Mouse (Mus musculus) heart, postnatal 25 days (tissue): Measurements from ENCODE around the gene Rap1b. TPM values are rescaled to one million over a fixed set of nuclear protein-coding genes. Genes with fewer than 3 reads are reported as not detected.

Experiments used
- DNase-seq: peaks from one replicate; pipeline ENCODE4 v3.0.0; 2022; ENCODE audit warnings: low spot score
- intact Hi-C: fragments of 180-260 bp; cut with DNase I; formaldehyde crosslinking; loops from one replicate; pipeline ENCODE4 v1.15.1; 2025
- total RNA-seq, 2 experiments: library from RNA; stranded (reverse); gene quantifications; 2 replicates each; pipeline ENCODE4 v1.2.3; 2021

The Rap1b gene
- total RNA-seq, 2 experiments from 2014 or later = 48.1 to 56.8 TPM

GRCm38 (mm10) chr10:117829022-117829421, 16.8 kb downstream of the Rap1b start:
- no peak for DNase-seq
- intact Hi-C loops = no loop called here

DNA sequence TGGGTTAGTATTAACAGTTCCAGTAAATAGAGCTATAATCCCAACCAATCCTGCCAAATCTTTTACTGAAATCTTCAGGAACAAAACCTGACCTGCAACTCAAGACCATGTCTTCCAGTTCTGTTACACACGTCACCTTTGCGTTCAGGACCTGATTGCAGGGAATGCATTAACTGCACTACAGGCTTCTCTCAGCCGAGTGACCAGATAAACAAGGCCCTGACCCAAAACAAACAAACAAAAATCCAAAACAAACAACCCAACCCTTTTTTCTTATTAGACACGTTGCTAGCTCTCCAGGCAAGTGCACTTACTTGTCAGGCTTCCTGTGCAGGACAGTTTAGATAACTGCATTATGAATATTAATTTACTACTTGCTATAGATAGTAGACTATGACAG, 17.3 kb downstream of the Rap1b start:
- no peak for DNase-seq
- intact Hi-C loops = no loop called here

DNA sequence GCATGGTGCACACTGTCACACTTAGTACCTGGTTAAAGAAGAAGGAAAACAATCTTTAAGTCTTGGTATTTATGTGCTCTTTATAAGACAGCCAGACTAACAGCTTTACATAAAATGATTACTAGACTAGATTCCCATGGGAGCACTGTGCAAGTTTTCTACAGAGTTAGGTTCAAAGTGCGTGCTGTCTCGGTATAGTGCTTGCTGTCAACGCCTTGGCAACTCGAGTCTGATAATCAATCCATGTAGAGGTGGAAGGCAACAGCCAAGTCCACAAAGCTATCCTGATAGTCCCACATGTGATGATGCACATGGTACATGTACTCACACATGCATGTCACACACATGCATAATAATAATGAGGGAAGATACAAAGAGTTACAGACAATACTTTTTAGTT, 21.2 kb downstream of the Rap1b start:
- no peak for DNase-seq
- intact Hi-C loops = loop anchor here (2.0 kb wide), 1 partner anchor 16 kb away; no protein-coding TSS in a partner anchor

- intact Hi-C loops = loop anchor here (2.0 kb wide), 1 partner anchor 17 kb away; no protein-coding TSS in a partner anchor
- DNase-seq = no peak
Measured at GRCm38 (mm10) chr10:117824139-117824538, 21.7 kb downstream of the Rap1b start.

GRCm38 (mm10) chr10:117823321-117823720, 22.5 kb downstream of the Rap1b start:
- DNase-seq = no peak
- intact Hi-C loops = no loop called here

- DNase-seq = no peak
- intact Hi-C loops = no loop called here
Measured at GRCm38 (mm10) chr10:117818600-117818999, 27.2 kb downstream of the Rap1b start.

GRCm38 (mm10) chr10:117816721-117817120, 29.1 kb downstream of the Rap1b start:
- intact Hi-C loops = no loop called here
- no peak for DNase-seq

GRCm38 (mm10) chr10:117812501-117812900, 33.3 kb downstream of the Rap1b start:
- intact Hi-C loops = no loop called here
- no peak for DNase-seq

GRCm38 (mm10) chr10:117811555-117811954, 34.3 kb downstream of the Rap1b start:
- no peak for DNase-seq
- intact Hi-C loops = no loop called here

- intact Hi-C loops = no loop called here
Measured at GRCm38 (mm10) chr10:117810506-117810905, 35.3 kb downstream of the Rap1b start.

GRCm38 (mm10) chr10:117808068-117808467, 37.8 kb downstream of the Rap1b start:
- intact Hi-C loops = no loop called here
- no peak for DNase-seq

More at GRCm38 (mm10) chr10:117810506-117810905, 35.3 kb downstream of the Rap1b start:
- DNase-seq = no peak

- DNase-seq = no peak
- intact Hi-C loops = no loop called here
Measured at GRCm38 (mm10) chr10:117805919-117806318, 39.9 kb downstream of the Rap1b start.

DNA sequence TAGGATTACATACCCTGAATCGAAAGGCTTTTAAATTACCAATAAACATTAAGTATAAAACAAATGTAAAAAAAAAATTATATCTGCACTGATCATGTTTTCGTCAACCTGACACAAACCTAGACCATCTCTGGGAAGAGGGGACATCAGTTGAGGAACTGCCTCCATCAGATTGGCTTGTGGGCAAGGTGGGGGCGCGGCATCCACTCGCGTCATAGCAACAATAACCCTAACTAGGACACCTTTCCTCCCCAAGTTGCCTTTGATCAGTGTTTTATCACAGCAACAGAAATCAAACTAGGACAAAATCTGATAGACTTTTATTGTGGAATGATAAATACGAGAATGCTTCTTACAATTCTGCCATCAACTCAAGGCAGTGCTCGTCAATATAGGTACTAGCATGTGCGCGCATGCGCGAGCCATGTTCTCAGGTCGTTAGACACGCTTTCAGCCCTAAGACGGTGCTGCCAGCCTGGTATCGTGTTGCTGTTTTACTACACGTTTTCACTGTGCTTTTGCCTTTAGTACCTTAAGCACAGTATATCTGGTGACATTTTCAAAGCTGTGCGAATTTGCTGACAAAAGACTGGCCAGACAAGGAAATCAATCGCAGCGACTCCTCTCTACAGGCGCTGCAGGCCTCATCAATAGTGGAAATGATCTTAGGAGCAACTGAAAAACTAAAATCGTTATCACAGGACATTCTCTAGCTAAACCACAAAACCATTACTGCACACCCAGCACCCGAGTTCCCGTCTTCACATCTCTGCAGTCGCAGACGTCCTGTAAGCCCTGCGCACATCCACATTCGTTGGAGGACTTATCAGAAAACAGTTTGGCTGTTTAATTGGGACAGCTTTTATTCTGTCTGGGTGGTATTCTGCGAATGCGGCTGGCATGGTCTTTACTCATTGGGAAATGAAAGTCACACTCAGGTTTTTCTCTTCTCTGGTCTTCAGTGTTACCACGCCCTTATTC, 41.7 kb downstream of the Rap1b start:
- no peak for DNase-seq
- intact Hi-C loops = no loop called here

- intact Hi-C loops = no loop called here
- no peak for DNase-seq
Measured at GRCm38 (mm10) chr10:117801886-117802285, 43.9 kb downstream of the Rap1b start.

DNA sequence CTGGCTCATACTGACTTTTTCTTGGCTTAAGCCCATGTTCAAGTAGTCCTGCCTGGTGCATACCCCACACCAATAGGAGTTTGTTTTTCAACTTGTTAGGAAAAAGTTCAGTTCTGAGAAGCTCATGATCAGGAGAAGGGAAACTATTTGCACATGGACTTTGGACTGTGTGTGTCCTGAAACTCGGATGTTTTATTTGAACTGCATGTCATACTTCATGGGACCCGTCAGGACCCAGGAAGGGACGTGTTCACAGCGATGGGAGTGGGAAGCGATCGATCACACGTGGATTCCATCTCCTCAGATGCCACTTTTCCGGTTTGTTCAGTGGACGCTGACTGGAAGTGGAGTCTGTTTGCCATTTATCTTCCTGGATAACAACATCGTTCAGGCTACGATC, 46.0 kb downstream of the Rap1b start:
- no peak for DNase-seq
- intact Hi-C loops = no loop called here

- DNase-seq = no peak
- intact Hi-C loops = no loop called here
Measured at GRCm38 (mm10) chr10:117798436-117799035, 47.3 kb downstream of the Rap1b start.

- DNase-seq = no peak
- intact Hi-C loops = no loop called here
Measured at GRCm38 (mm10) chr10:117797684-117798083, 48.2 kb downstream of the Rap1b start.

DNA sequence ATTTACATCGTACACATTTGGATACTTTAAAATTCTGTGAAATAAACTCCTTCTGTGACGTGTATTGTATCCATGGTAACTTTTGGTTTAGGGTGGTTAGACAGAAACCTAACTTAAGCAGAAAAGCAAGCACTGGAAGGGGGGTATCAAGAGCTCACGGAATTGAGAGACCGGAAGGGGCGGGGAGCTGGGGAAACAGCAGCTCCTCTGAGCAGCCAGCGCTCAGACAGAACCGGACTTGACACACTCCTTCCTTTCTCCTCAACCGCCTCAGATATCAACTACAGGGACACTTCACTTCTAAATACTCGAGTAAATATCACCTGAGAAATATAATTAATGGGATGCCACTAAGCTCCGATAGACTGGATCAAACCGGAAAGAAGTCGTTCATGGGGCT, 48.7 kb downstream of the Rap1b start:
- intact Hi-C loops = no loop called here
- no peak for DNase-seq

- intact Hi-C loops = no loop called here
- DNase-seq = no peak
Measured at GRCm38 (mm10) chr10:117796181-117796580, 49.7 kb downstream of the Rap1b start.

- intact Hi-C loops = no loop called here
- no peak for DNase-seq
Measured at GRCm38 (mm10) chr10:117795206-117795605, 50.6 kb downstream of the Rap1b start.

GRCm38 (mm10) chr10:117793436-117794030, 52.3 kb downstream of the Rap1b start:
- no peak for DNase-seq
- intact Hi-C loops = loop anchor here (5.0 kb wide), 3 partner anchors 49 to 319 kb away; no protein-coding TSS in a partner anchor
